Mouse (Mus musculus): ENCODE measurements around the gene Dctn2. TPM values are rescaled to one million over a fixed set of nuclear protein-coding genes. Genes with fewer than 3 reads are reported as not detected.
"Not testable (repeated sequence)": the region's sequence is repeated elsewhere in the genome, so short reads cannot be mapped to it uniquely, and the experiment has no call there.

Dctn2 gene
- polyA plus RNA-seq, 1 experiment, result 170 TPM

DNA sequence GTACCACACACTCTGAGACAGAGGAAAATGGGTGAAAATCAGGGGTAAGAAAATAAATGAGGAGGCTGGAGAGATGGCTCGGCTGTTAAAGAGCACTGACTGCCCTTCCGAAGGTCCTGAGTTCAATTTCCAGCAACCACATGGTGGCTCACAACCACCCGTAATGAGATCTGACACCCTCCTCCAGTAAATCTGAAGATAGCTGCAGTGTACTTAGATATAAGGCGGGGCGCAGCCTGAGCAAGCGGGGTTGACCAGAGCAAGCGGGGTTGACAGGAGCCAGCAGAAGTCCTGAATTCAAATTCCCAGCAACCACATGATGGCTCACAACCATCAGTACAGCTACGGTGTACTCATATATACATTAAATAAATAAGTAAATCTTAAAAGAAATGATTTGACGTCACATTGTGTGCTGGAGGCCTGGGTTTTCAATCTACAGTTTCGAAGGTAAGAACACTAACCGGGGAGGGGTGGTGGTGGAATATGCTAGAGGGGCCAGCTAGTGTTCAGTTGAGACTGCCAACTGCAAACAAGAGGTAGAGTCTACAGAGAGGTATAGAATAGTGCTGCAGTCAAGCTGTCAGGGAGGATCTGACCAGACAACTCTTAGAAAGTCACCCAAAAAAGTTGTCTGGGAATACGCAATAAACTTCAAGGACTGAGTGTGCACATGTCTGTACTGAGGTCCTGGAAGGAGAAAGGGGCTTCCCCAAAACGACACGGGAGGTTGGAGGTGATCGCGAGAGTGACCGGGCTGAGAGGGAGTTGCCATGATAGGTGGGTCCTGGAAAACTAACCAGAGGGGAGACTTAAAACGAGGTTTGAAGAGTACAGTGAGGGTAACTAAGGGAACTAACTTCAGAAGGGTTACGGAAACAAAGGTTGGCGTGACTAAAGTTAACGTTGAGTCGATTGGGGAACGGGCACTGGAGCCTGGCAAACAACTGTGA is 44.6 kb downstream of the Dctn2 start:
- TF ChIP-seq MYOG (IDR thresholded peaks at IDR 0.05; ENCODE audit: control insufficient read depth, extremely low read depth, insufficient read length) (no peak), CEBPB (IDR thresholded peaks at IDR 0.05; ENCODE audit: low read depth) (no peak), MAX (IDR thresholded peaks at IDR 0.05) (peak; percentile 86)
- H3K36me3 ChIP-seq (ENCODE audit: control insufficient read depth, insufficient read depth), result peaks cover 45% of the 10 kb centered on the region
- H3ac ChIP-seq (ENCODE audit: control insufficient read depth, insufficient read length, low read depth), result peak overlapping the region; percentile 91
- H3K27me3 ChIP-seq (ENCODE audit: control insufficient read depth, insufficient read depth, insufficient read length), result no peaks in the 10 kb centered on the region
- peak overlapping the region; percentile 98 for H3K4me3 ChIP-seq (ENCODE audit: insufficient read depth, poor library complexity, severe bottlenecking)
- peaks cover 19% of the 10 kb centered on the region for H3K79me3 ChIP-seq (ENCODE audit: low read depth)
- H3K79me2 ChIP-seq (ENCODE audit: control insufficient read depth, insufficient read depth), result peaks cover 46% of the 10 kb centered on the region

DNA sequence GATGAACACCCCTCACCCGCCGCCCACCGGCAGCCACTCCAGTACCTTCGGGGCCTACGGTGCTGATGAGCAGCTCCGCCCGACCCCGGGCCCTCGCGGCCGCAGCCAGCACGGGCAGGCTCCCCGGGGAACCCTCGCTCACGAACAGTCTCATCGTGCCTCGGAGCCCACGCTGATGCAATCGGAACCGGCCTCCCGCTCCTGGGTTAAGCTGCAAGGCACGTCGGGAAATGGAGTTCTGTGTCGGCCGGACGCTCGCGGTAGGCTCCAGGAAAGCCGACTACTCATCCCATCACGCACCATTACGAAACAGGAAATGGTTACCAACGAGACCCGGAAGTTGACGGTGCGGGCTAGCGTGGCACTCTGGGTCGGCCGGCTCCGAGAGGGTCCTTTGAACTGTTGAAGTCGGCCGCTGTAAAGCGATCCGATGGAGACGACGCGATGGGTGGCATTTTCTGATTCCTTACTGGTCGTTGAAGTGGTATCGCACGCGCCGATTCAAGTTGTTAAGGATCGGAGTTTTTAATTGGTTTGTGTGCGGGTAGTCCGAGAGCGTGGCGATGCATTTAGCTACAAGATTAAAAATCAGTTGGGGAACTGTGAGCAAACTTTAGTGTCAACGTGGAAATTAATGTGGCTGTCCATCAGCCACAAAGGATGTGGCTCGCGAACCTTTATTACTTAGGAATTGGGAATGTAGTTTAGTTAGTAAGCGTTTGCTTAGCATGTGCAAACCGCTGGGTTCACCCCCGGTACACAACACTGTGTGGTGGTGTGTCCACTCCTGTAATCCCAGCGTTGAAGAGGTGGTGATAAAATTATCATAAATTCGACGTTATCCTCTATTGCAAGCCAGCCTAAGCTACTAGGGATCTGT is 45.5 kb downstream of the Dctn2 start, which contains the start of gene Mars:
Gene Mars (minus strand): TSS at position 311 of the 880 bp plus-strand sequence.
- Histone ChIP-seq H3K4me3 (ENCODE audit: insufficient read depth, poor library complexity, severe bottlenecking) (peak within 1 kb of the TSS; percentile 98), H3ac (ENCODE audit: control insufficient read depth, insufficient read length, low read depth) (peak within 1 kb of the TSS; percentile 91), H3K27me3 (ENCODE audit: control insufficient read depth, insufficient read depth, insufficient read length) (no peaks in the 10 kb centered on the region), H3K79me3 (ENCODE audit: low read depth) (peaks cover 19% of the 10 kb centered on the region), H3K36me3 (ENCODE audit: control insufficient read depth, insufficient read depth) (peaks cover 36% of the 10 kb centered on the region), H3K79me2 (ENCODE audit: control insufficient read depth, insufficient read depth) (peaks cover 46% of the 10 kb centered on the region)
- TF ChIP-seq CTCF (IDR thresholded peaks at IDR 0.05; ENCODE audit: control insufficient read depth, insufficient read depth, insufficient read length) (no peak), MAX (IDR thresholded peaks at IDR 0.05) (peak; percentile 81), CEBPB (IDR thresholded peaks at IDR 0.05; ENCODE audit: low read depth) (peak; percentile 84)

DNA sequence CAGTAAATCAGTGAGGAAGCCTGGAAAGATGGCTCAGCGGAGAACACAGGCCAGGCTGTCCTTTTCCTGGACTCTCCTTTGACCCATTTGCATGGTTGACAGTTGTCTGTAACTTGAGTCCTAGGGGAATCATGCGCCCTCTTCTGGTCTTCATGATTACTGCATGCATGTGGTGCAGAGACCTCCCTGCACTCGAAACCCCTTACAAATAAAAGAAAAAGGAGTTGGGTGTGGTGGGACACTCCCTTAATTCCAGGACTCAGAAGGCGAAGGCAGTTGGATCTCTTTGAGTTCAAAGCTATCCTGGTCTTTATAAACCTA is 46.1 kb downstream of the Dctn2 start:
- H3K4me3 ChIP-seq (ENCODE audit: insufficient read depth, poor library complexity, severe bottlenecking), result peak overlapping the region; percentile 98
- TF ChIP-seq MAX (IDR thresholded peaks at IDR 0.05) (peak; percentile 61), USF1 (IDR thresholded peaks at IDR 0.05; ENCODE audit: low read depth) (no peak), MYOD1 (IDR thresholded peaks at IDR 0.05; ENCODE audit: control insufficient read depth, insufficient read length, low read depth) (no peak), CEBPB (IDR thresholded peaks at IDR 0.05; ENCODE audit: low read depth) (no peak), FOSL1 (IDR thresholded peaks at IDR 0.05; ENCODE audit: insufficient read depth, low read length, poor library complexity, severe bottlenecking) (no peak), MYOG (IDR thresholded peaks at IDR 0.05; ENCODE audit: control insufficient read depth, extremely low read depth, insufficient read length) (no peak), CTCF (IDR thresholded peaks at IDR 0.05; ENCODE audit: control insufficient read depth, insufficient read depth, insufficient read length) (peak; percentile 50)
- peaks cover 41% of the 10 kb centered on the region for H3K79me2 ChIP-seq (ENCODE audit: control insufficient read depth, insufficient read depth)
- H3K79me3 ChIP-seq (ENCODE audit: low read depth), result peaks cover 16% of the 10 kb centered on the region
- no peaks in the 10 kb centered on the region for H3K27me3 ChIP-seq (ENCODE audit: control insufficient read depth, insufficient read depth, insufficient read length)
- peaks cover 30% of the 10 kb centered on the region for H3K36me3 ChIP-seq (ENCODE audit: control insufficient read depth, insufficient read depth)
- H3ac ChIP-seq (ENCODE audit: control insufficient read depth, insufficient read length, low read depth), result peak overlapping the region; percentile 72

DNA sequence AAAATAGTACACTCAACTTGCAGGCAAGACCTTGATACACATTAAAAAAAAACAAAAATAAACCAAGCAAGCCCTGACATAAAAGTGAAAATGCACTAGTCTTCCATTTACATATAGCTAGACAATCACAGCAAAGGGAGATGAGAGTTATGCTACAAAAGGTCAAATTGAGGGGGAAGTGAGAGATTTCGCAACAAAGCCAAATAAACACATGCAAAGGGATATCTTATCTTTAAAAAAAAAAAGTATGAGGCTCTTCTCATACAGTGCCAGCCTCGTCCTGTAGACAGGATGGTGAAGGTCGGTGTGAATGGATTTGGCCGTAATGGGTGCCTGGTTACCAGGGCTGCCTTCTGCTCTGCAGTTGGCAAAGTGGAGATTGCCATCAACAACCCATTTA is 46.7 kb downstream of the Dctn2 start:
- Histone ChIP-seq H3K79me3 (ENCODE audit: low read depth) (peaks cover 16% of the 10 kb centered on the region), H3K4me3 (ENCODE audit: insufficient read depth, poor library complexity, severe bottlenecking) (no peak overlapping the region), H3K27me3 (ENCODE audit: control insufficient read depth, insufficient read depth, insufficient read length) (no peaks in the 10 kb centered on the region), H3K36me3 (ENCODE audit: control insufficient read depth, insufficient read depth) (peaks cover 24% of the 10 kb centered on the region), H3ac (ENCODE audit: control insufficient read depth, insufficient read length, low read depth) (no peak overlapping the region), H3K79me2 (ENCODE audit: control insufficient read depth, insufficient read depth) (peaks cover 37% of the 10 kb centered on the region)
- TF ChIP-seq MAX (IDR thresholded peaks at IDR 0.05) (no peak), MYOD1 (IDR thresholded peaks at IDR 0.05; ENCODE audit: control insufficient read depth, insufficient read length, low read depth) (no peak), MYOG (IDR thresholded peaks at IDR 0.05; ENCODE audit: control insufficient read depth, extremely low read depth, insufficient read length) (no peak), CTCF (IDR thresholded peaks at IDR 0.05; ENCODE audit: control insufficient read depth, insufficient read depth, insufficient read length) (no peak), USF1 (IDR thresholded peaks at IDR 0.05; ENCODE audit: low read depth) (no peak), CEBPB (IDR thresholded peaks at IDR 0.05; ENCODE audit: low read depth) (peak; percentile 51)

DNA sequence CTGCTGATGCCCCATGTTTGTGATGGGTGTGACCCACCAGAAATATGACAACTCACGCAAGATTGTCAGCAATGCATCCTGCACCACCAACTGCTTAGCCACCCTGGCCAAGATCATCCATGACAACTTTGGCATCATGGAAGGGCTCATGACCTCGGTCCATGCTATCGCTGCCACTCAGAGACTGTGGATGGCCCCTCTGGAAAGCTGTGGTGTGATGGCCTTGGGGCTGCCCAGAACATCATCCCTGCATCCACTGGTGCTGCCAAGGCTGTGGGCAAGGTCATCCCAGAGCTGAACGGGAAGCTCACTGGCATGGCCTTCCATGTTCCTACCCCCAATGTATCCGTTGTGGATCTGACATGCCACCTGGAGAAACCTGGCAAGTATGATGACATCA is 47.3 kb downstream of the Dctn2 start:
- peaks cover 30% of the 10 kb centered on the region for H3K79me2 ChIP-seq (ENCODE audit: control insufficient read depth, insufficient read depth)
- H3K36me3 ChIP-seq (ENCODE audit: control insufficient read depth, insufficient read depth), result peaks cover 18% of the 10 kb centered on the region
- H3K4me3 ChIP-seq (ENCODE audit: insufficient read depth, poor library complexity, severe bottlenecking); H3K27me3 ChIP-seq (ENCODE audit: control insufficient read depth, insufficient read depth, insufficient read length); H3ac ChIP-seq (ENCODE audit: control insufficient read depth, insufficient read length, low read depth): not testable (repeated sequence)
- peaks cover 16% of the 10 kb centered on the region for H3K79me3 ChIP-seq (ENCODE audit: low read depth)

DNA sequence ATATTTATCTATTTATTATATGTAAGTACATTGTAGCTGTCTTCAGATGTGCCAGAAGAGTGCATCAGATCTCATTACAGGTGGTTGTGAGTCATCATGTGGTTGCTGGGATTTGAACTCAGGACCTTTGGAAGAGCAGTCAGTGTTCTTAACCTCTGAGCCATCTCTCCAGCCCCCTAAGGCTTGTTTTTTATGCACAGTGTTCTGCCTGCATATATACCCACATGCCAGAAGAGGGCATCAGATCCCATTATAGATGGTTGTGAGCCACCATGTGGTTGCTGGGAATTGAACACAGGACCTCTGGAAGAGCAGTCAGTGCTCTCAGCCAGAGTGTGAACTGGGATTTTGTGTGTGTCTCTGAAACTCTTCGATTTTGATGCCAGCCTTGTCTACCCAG is 48.8 kb downstream of the Dctn2 start:
- not testable (repeated sequence) for H3ac ChIP-seq (ENCODE audit: control insufficient read depth, insufficient read length, low read depth); H3K4me3 ChIP-seq (ENCODE audit: insufficient read depth, poor library complexity, severe bottlenecking); H3K27me3 ChIP-seq (ENCODE audit: control insufficient read depth, insufficient read depth, insufficient read length); H3K36me3 ChIP-seq (ENCODE audit: control insufficient read depth, insufficient read depth)
- H3K79me2 ChIP-seq (ENCODE audit: control insufficient read depth, insufficient read depth), result peaks cover 16% of the 10 kb centered on the region
- peaks cover 12% of the 10 kb centered on the region for H3K79me3 ChIP-seq (ENCODE audit: low read depth)
